ENCODE assay signal across 10 mouse cellular contexts in genomic region chr12:8347746-8348462, GRCm38 (mm10). TPM values are rescaled to one million over a fixed set of nuclear protein-coding genes. Genes with fewer than 3 reads are reported as not detected.
A peak's percentile ranks its signal among the peaks of the same experiment; 100 is the strongest.
DNase-seq lines count a peak whose midpoint lies in the region; ATAC-seq and TF ChIP-seq lines count a peak whose summit lies in the region.
"Had no signal": no experiment of that assay in that cellular context is flagged by ENCODE, and none has a peak within 500 bp of the region (broad histone marks: within the 10 kb centered on the region; RNA-seq: fewer than 3 reads in every experiment).

No protein-coding gene starts in this region.

- H3K4me3 ChIP-seq in heart, postnatal 0 days (ENCODE audit: low read depth, low read length): no peak overlapping the region
- no peak overlapping the region for H3K4me3 ChIP-seq in heart, embryonic 11.5 days (ENCODE audit: low read depth, low read length)
- no peak overlapping the region for H3K4me3 ChIP-seq in lung, postnatal 0 days (ENCODE audit: low read depth, low read length)
- H3K4me3 ChIP-seq in embryonic facial prominence, embryonic 10.5 days: no peak overlapping the region
- H3K4me3 ChIP-seq: heart, embryonic 15.5 days had no signal

- H3K4me2 ChIP-seq in heart, postnatal 0 days (ENCODE audit: low read depth, low read length): no peak overlapping the region
- no peak overlapping the region for H3K4me2 ChIP-seq in heart, embryonic 11.5 days
- no peak overlapping the region for H3K4me2 ChIP-seq in lung, postnatal 0 days (replicated peaks; ENCODE audit: low read depth, low read length)
- H3K4me2 ChIP-seq: heart, embryonic 15.5 days had no signal

- TF ChIP-seq CTCF in heart, postnatal 0 days (IDR thresholded peaks at IDR 0.05; ENCODE audit: low read depth): no peak
- TF ChIP-seq CTCF in lung, postnatal 0 days (IDR thresholded peaks at IDR 0.05): no peak

- peaks cover 26% of the 10 kb centered on the region for H3K4me1 ChIP-seq in heart, postnatal 0 days (ENCODE audit: control insufficient read depth, insufficient read depth)
- H3K4me1 ChIP-seq in heart, embryonic 11.5 days (ENCODE audit: control insufficient read depth, insufficient read depth, low read length): peaks cover 12% of the 10 kb centered on the region
- H3K4me1 ChIP-seq in lung, postnatal 0 days (ENCODE audit: insufficient read depth, low read depth, low read length): peaks cover 15% of the 10 kb centered on the region; the same call in 1 of the 2 replicates
- H3K4me1 ChIP-seq in embryonic facial prominence, embryonic 10.5 days: peaks cover 38% of the 10 kb centered on the region

- peaks cover 5% of the 10 kb centered on the region; the same call in 1 of the 2 replicates for H3K36me3 ChIP-seq in heart, postnatal 0 days (replicated peaks; ENCODE audit: control insufficient read depth, insufficient read depth, low read length)
- H3K36me3 ChIP-seq in heart, embryonic 11.5 days (ENCODE audit: control insufficient read depth, insufficient read depth, low read length): no peaks in the 10 kb centered on the region
- H3K36me3 ChIP-seq in lung, postnatal 0 days (ENCODE audit: insufficient read depth, low read length): no peaks in the 10 kb centered on the region
- H3K36me3 ChIP-seq in embryonic facial prominence, embryonic 10.5 days (replicated peaks): peaks cover 5% of the 10 kb centered on the region
- H3K36me3 ChIP-seq: heart, embryonic 15.5 days had no signal

- no peak for TF ChIP-seq EP300 in heart, postnatal 0 days (IDR thresholded peaks at IDR 0.05; ENCODE audit: low read depth)
- TF ChIP-seq EP300 in lung, postnatal 0 days (IDR thresholded peaks at IDR 0.05): no peak

- no peaks in the 10 kb centered on the region for H3K9me3 ChIP-seq in heart, postnatal 0 days (replicated peaks; ENCODE audit: control insufficient read depth, low read length)
- H3K9me3 ChIP-seq in heart, embryonic 11.5 days (replicated peaks; ENCODE audit: control insufficient read depth, low read length): no peaks in the 10 kb centered on the region
- H3K9me3 ChIP-seq in lung, postnatal 0 days (ENCODE audit: low read length): no peaks in the 10 kb centered on the region
- no peaks in the 10 kb centered on the region for H3K9me3 ChIP-seq in embryonic facial prominence, embryonic 10.5 days
- H3K9me3 ChIP-seq: heart, embryonic 15.5 days had no signal

- 0 out of 2 replicates have a peak overlapping the region, but pooled peaks have one; percentile 2 for H3K27ac ChIP-seq in heart, postnatal 0 days (ENCODE audit: low read depth)
- H3K27ac ChIP-seq in heart, embryonic 11.5 days (ENCODE audit: low read depth, low read length): no peak overlapping the region
- peak overlapping the region; percentile 77 for H3K27ac ChIP-seq in lung, postnatal 0 days (ENCODE audit: low read length)
- peak overlapping the region; percentile 65 for H3K27ac ChIP-seq in embryonic facial prominence, embryonic 10.5 days (replicated peaks)
- H3K27ac ChIP-seq: heart, embryonic 15.5 days; liver, embryonic 14.5 days had no signal

- no peak for DNase-seq in heart, postnatal 0 days (ENCODE audit: low spot score)
- no peak for DNase-seq in lung, postnatal 0 days (ENCODE audit: low spot score)
- no peak for DNase-seq in lung, postnatal 4 days
- no peak for DNase-seq in embryonic facial prominence, embryonic 10.5 days (ENCODE audit: low spot score)
- no peak for DNase-seq in c-Kit-positive CD71-positive TER-119-positive erythroid progenitor cells, embryonic 14.5 days (ENCODE audit: low spot score)
- no peak for DNase-seq in left cerebral cortex, adult 11 months (ENCODE audit: low spot score)

- WGBS in heart, postnatal 0 days: 68% methylated on average over 8 of the region's 8 CpGs
- WGBS in heart, embryonic 11.5 days (ENCODE audit: insufficient replicate concordance): 78% methylated on average over 8 of the region's 8 CpGs
- 69% methylated on average over 8 of the region's 8 CpGs for WGBS in lung, postnatal 0 days
- 82% methylated on average over 8 of the region's 8 CpGs for WGBS in embryonic facial prominence, embryonic 10.5 days

- no peaks in the 10 kb centered on the region for H3K27me3 ChIP-seq in heart, postnatal 0 days (ENCODE audit: control insufficient read depth, insufficient read depth, low read length)
- H3K27me3 ChIP-seq in heart, embryonic 11.5 days (ENCODE audit: control insufficient read depth, insufficient read depth, low read length): no peaks in the 10 kb centered on the region
- H3K27me3 ChIP-seq in lung, postnatal 0 days (replicated peaks; ENCODE audit: insufficient read depth, low read length): no peaks in the 10 kb centered on the region
- H3K27me3 ChIP-seq in embryonic facial prominence, embryonic 10.5 days (replicated peaks; ENCODE audit: low read depth, poor library complexity, severe bottlenecking): no peaks in the 10 kb centered on the region
- H3K27me3 ChIP-seq: heart, embryonic 15.5 days had no signal

- ATAC-seq in heart, postnatal 0 days (ENCODE audit: insufficient read depth, low read depth): no peak
- no peak for ATAC-seq in heart, embryonic 11.5 days (replicated peaks; ENCODE audit: insufficient number of reproducible peaks, low FRiP score, low TSS enrichment)
- ATAC-seq in lung, postnatal 0 days: no peak
- peak; percentile 33 for ATAC-seq in megakaryocyte progenitor cell, adult 5-6 weeks (replicated peaks; ENCODE audit: poor library complexity)

- H3K9ac ChIP-seq in heart, postnatal 0 days (replicated peaks; ENCODE audit: low read depth, low read length): no peak overlapping the region
- no peak overlapping the region for H3K9ac ChIP-seq in heart, embryonic 11.5 days (ENCODE audit: low read depth, low read length)
- no peak overlapping the region for H3K9ac ChIP-seq in lung, postnatal 0 days (replicated peaks; ENCODE audit: low read depth)
- H3K9ac ChIP-seq: heart, embryonic 15.5 days; liver, embryonic 14.5 days had no signal

RNA-seq across cellular contexts. Expression of gene Hs1bp3, which starts 34.7 kb away (rescaled TPM):
- total RNA-seq in heart, postnatal 0 days (2014; rRNA removed; ENCODE audit: low replicate concordance): 9.5 and 11.7 TPM in 2 replicates
- 9.7 TPM in 2 replicates for polyA plus RNA-seq in heart, postnatal 0 days (2015; fragmentation: Nextera tagmentation; extraction: Ambion mirVana)
- 9.8 and 12.7 TPM in 2 replicates for polyA plus RNA-seq in heart, embryonic 11.5 days (2014; fragmentation: Nextera tagmentation; extraction: Ambion mirVana)
- polyA plus RNA-seq in lung, postnatal 0 days (2015; fragmentation: Nextera tagmentation; extraction: Ambion mirVana): 8.6 and 8.7 TPM in 2 replicates
- polyA plus RNA-seq in embryonic facial prominence, embryonic 10.5 days (2016; fragmentation: Nextera tagmentation; extraction: Ambion mirVana): 17.9 and 18.8 TPM in 2 replicates
- total RNA-seq in megakaryocyte progenitor cell, adult 5-6 weeks (2015): 5.6 and 8.3 TPM in 2 replicates
- 4.4 and 7.4 TPM in 2 replicates for total RNA-seq in megakaryocyte progenitor cell, adult 5-6 weeks (2017)

RNA-seq across cellular contexts. Expression of gene Gdf7, which starts 46.1 kb away (rescaled TPM):
- not detected in 2 replicates for total RNA-seq in heart, postnatal 0 days (2014; rRNA removed; ENCODE audit: low replicate concordance)
- not detected in 2 replicates for polyA plus RNA-seq in heart, postnatal 0 days (2015; fragmentation: Nextera tagmentation; extraction: Ambion mirVana)
- polyA plus RNA-seq in heart, embryonic 11.5 days (2014; fragmentation: Nextera tagmentation; extraction: Ambion mirVana): 0.14 TPM in 1 of 2 replicates, not detected in the other
- polyA plus RNA-seq in lung, postnatal 0 days (2015; fragmentation: Nextera tagmentation; extraction: Ambion mirVana): not detected in 2 replicates
- polyA plus RNA-seq in embryonic facial prominence, embryonic 10.5 days (2016; fragmentation: Nextera tagmentation; extraction: Ambion mirVana): 0.10 and 0.17 TPM in 2 replicates
- not detected in 2 replicates for total RNA-seq in megakaryocyte progenitor cell, adult 5-6 weeks (2015)
- total RNA-seq in megakaryocyte progenitor cell, adult 5-6 weeks (2017): not detected in 2 replicates
- polyA plus RNA-seq: heart, embryonic 15.5 days; liver, embryonic 14.5 days had no signal
